Mouse (Mus musculus) spleen, adult 2 months (tissue): ENCODE data around the gene Tuba8.

Experiments used
- CTCF ChIP-seq: fragments of 200-500 bp; IDR thresholded peaks from 2 replicates; pipeline ENCODE4 v1.5.1; 2011; ENCODE audit warnings: mild to moderate bottlenecking, inconsistent platforms; ENCODE audit not compliant: insufficient read depth, insufficient read length, insufficient replicate concordance; ENCODE audit errors: extremely low read depth
- POLR2A ChIP-seq: fragments of 200-500 bp; IDR thresholded peaks from 2 replicates; pipeline ENCODE4 v1.6.1; 2011; ENCODE audit warnings: low read depth, low read length, inconsistent platforms

- no peak for TF ChIP-seq POLR2A
- no peak for TF ChIP-seq CTCF
Measured at GRCm38 (mm10) chr6:121202026-121202425, 8.5 kb upstream of the Tuba8 start.
